Mouse (Mus musculus) small intestine, adult 2 months (tissue): Measurements from ENCODE around the gene Hdgfl2.

Experiments used
- CTCF ChIP-seq: fragments of 200-500 bp; IDR thresholded peaks from 2 replicates; pipeline ENCODE4 v1.5.1; 2012; ENCODE audit warnings: low read depth, mild to moderate bottlenecking, control low read depth, inconsistent platforms, low read length, moderate library complexity, mixed read lengths; ENCODE audit not compliant: insufficient replicate concordance, insufficient read length; ENCODE audit errors: extremely low read depth
- POLR2A ChIP-seq: fragments of 200-500 bp; IDR thresholded peaks from 2 replicates; pipeline ENCODE4 v1.6.1; 2012; ENCODE audit warnings: low read depth, mild to moderate bottlenecking, control low read depth, inconsistent platforms, low read length, moderate library complexity

DNA sequence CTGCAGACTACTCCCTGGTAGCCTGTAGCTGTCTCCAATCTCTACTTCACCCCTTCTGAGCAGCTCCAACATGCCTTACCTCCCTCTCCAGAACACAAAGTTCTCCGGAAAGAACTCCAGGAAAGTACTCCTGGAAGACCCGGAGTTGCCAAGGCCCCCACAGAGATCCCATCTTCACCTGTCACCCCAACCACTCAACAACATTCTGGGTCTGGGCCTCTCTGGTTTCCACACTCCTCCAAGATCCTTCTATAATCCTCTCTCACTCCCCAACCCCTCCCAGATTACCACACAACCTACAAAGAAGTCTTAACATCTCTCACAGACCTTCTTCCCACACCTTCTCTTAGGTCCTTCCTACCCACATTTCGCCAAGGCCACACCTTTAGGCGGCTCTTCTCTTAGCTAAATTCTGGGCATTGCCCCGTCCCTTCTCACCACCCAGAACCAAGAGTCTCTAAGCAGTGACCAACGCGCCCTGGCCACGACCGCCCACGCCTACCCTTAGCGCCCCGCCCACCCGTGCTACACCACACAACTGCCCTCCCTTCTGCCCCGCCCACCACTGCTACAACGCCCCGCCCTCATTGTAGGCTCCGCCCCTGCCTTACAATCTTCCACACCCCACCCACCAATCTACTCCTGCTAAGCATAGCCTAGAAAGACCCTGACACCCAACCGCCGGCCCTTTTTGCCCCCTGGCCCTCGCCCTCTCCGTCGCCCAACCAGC, 5.2 kb upstream of the Hdgfl2 start:
- TF ChIP-seq CTCF (no peak), POLR2A (no peak)
